Mouse (Mus musculus) megakaryocyte, embryonic 14.5 days (primary cell): ENCODE data around the gene Pfkfb4.

Experiments used
- FLI1 ChIP-seq: IDR thresholded peaks from 2 replicates; pipeline ENCODE4 v1.6.1; 2012; ENCODE audit warnings: low read length, inconsistent platforms, mixed read lengths
- GATA1 ChIP-seq: IDR thresholded peaks from 3 replicates; pipeline ENCODE4 v1.6.1; 2012; ENCODE audit warnings: mixed read lengths, low read length, inconsistent platforms, borderline replicate concordance

DNA sequence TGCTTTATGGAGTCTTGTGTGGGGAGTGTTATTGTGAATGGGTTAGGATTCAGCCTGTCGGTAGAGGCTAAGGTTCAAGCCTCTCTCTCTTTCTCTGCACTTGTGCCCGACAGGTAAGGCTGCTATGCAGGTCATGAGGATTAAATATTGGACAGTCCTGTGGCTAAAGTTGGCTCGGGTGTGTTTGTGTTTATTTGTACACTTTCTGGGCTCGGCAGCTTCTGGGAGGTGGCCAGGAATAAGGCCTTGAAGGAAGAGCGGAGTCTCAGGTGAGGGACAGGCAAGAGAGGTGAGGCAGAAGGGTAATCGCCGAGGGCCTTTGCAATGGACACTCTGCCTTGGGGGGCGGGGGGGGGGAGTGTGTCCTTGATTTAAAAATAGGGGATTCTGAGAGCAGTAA, 48.6 kb downstream of the Pfkfb4 start:
- no peak for TF ChIP-seq GATA1
- TF ChIP-seq FLI1 = no peak
